17 mouse cellular contexts compared by ENCODE assay signal in genomic region chr14:48655792-48656550, GRCm38 (mm10). TPM values are rescaled to one million over a fixed set of nuclear protein-coding genes. Genes with fewer than 3 reads are reported as not detected.
A peak's percentile ranks its signal among the peaks of the same experiment; 100 is the strongest.
DNase-seq lines count a peak whose midpoint lies in the region; ATAC-seq and TF ChIP-seq lines count a peak whose summit lies in the region.
"Had no signal": no experiment of that assay in that cellular context is flagged by ENCODE, and none has a peak within 500 bp of the region (broad histone marks: within the 10 kb centered on the region; RNA-seq: fewer than 3 reads in every experiment).

No protein-coding gene starts in this region.

- H3K4me1 ChIP-seq in liver, embryonic 13.5 days (replicated peaks), result peaks cover 7% of the 10 kb centered on the region
- H3K4me1 ChIP-seq in forebrain, embryonic 14.5 days (ENCODE audit: control insufficient read depth, insufficient read depth, low read length), result peaks cover 3% of the 10 kb centered on the region; the same call in 1 of the 2 replicates
- peaks cover 6% of the 10 kb centered on the region; the same call in 1 of the 2 replicates for H3K4me1 ChIP-seq in midbrain, postnatal 0 days (ENCODE audit: insufficient read depth, low read length)

- no peak for ATAC-seq in liver, embryonic 13.5 days (ENCODE audit: low read depth)
- ATAC-seq in forebrain, embryonic 14.5 days, result no peak
- ATAC-seq in midbrain, postnatal 0 days (ENCODE audit: low FRiP score), result no peak

- no peak overlapping the region for H3K4me3 ChIP-seq in liver, embryonic 13.5 days (replicated peaks)
- no peak overlapping the region for H3K4me3 ChIP-seq in forebrain, embryonic 14.5 days (ENCODE audit: low read depth, low read length)
- H3K4me3 ChIP-seq in midbrain, postnatal 0 days (ENCODE audit: low read depth, low read length), result peak overlapping the region; percentile 11; the same call in 1 of the 2 replicates
- H3K4me3 ChIP-seq: embryonic facial prominence, embryonic 12.5 days; megakaryocyte, embryonic 14.5 days had no signal

- peaks cover 100% of the 10 kb centered on the region for H3K27me3 ChIP-seq in liver, embryonic 13.5 days
- H3K27me3 ChIP-seq in forebrain, embryonic 14.5 days (replicated peaks; ENCODE audit: control insufficient read depth, insufficient read depth, low read length), result peaks cover 94% of the 10 kb centered on the region
- H3K27me3 ChIP-seq in midbrain, postnatal 0 days (ENCODE audit: insufficient read depth, low read length), result peaks cover 39% of the 10 kb centered on the region

- no peak for TF ChIP-seq CTCF in midbrain, postnatal 0 days (IDR thresholded peaks at IDR 0.05)

- intact Hi-C loops in left cerebral cortex, postnatal 4 days (cut with DNase I), result loop anchor here (10.0 kb wide), 1 partner anchor 211 kb away; the partner anchor contains the start of gene Tmem260

- no peaks in the 10 kb centered on the region for H3K36me3 ChIP-seq in liver, embryonic 13.5 days
- no peaks in the 10 kb centered on the region for H3K36me3 ChIP-seq in forebrain, embryonic 14.5 days (ENCODE audit: control insufficient read depth, insufficient read depth, low read length)
- no peaks in the 10 kb centered on the region for H3K36me3 ChIP-seq in midbrain, postnatal 0 days (ENCODE audit: insufficient read depth, low read length)
- H3K36me3 ChIP-seq: embryonic facial prominence, embryonic 12.5 days had no signal

- peak; percentile 62 for DNase-seq in embryo, embryonic 10.5 days (ENCODE audit: low spot score)
- no peak for DNase-seq in embryo, embryonic 10 days (ENCODE audit: low spot score)
- no peak for DNase-seq in liver, embryonic 13.5 days
- no peak for DNase-seq in liver
- no peak for DNase-seq in forebrain, embryonic 14.5 days (ENCODE audit: low spot score)
- DNase-seq in midbrain, postnatal 0 days (ENCODE audit: low spot score), result no peak
- no peak for DNase-seq in testis, postnatal 10 days (ENCODE audit: low spot score)
- DNase-seq in left cerebral cortex, postnatal 4 days, result no peak
- DNase-seq: cerebellum, adult 11 months; kidney, adult 9 months; lung, adult 2 months had no signal

- H3K27ac ChIP-seq in liver, embryonic 13.5 days, result no peak overlapping the region
- no peak overlapping the region for H3K27ac ChIP-seq in forebrain, embryonic 14.5 days (ENCODE audit: low read depth, low read length)
- peak overlapping the region; percentile 51; the same call in 1 of the 2 replicates for H3K27ac ChIP-seq in midbrain, postnatal 0 days (ENCODE audit: low read depth, low read length)
- H3K27ac ChIP-seq: embryonic facial prominence, embryonic 12.5 days had no signal

- H3K9me3 ChIP-seq in liver, embryonic 13.5 days (replicated peaks), result no peaks in the 10 kb centered on the region
- no peaks in the 10 kb centered on the region for H3K9me3 ChIP-seq in forebrain, embryonic 14.5 days (replicated peaks; ENCODE audit: control insufficient read depth, low read length)
- no peaks in the 10 kb centered on the region for H3K9me3 ChIP-seq in midbrain, postnatal 0 days (ENCODE audit: low read length)
- H3K9me3 ChIP-seq: embryonic facial prominence, embryonic 12.5 days had no signal

- H3K9ac ChIP-seq in liver, embryonic 13.5 days, result no peak overlapping the region
- no peak overlapping the region for H3K9ac ChIP-seq in forebrain, embryonic 14.5 days (ENCODE audit: low read length)
- H3K9ac ChIP-seq in midbrain, postnatal 0 days (replicated peaks; ENCODE audit: low read length, poor library complexity, severe bottlenecking), result peak overlapping the region; percentile 5; the same call in 1 of the 2 replicates
- H3K9ac ChIP-seq: embryonic facial prominence, embryonic 12.5 days had no signal

- WGBS in liver, embryonic 13.5 days (ENCODE audit: insufficient replicate concordance), result 10% methylated on average over 20 of the region's 21 CpGs
- WGBS in forebrain, embryonic 14.5 days, result 9% methylated on average over 21 of the region's 21 CpGs
- WGBS in midbrain, postnatal 0 days, result 12% methylated on average over 21 of the region's 21 CpGs

- 0 out of 2 replicates have a peak overlapping the region, but pooled peaks have one; percentile 6 for H3K4me2 ChIP-seq in liver, embryonic 13.5 days
- peak overlapping the region; percentile 21; the same call in 1 of the 2 replicates for H3K4me2 ChIP-seq in forebrain, embryonic 14.5 days (ENCODE audit: low read length)
- H3K4me2 ChIP-seq in midbrain, postnatal 0 days (ENCODE audit: low read depth, low read length, poor library complexity, severe bottlenecking), result peak overlapping the region; percentile 40
- H3K4me2 ChIP-seq: embryonic facial prominence, embryonic 12.5 days had no signal

RNA-seq across cellular contexts. Expression of gene Otx2, which starts 17.6 kb away (rescaled TPM):
- not detected in 2 replicates for polyA plus RNA-seq in liver, embryonic 13.5 days (2015; fragmentation: Nextera tagmentation; extraction: Ambion mirVana)
- 18.1 and 19.0 TPM in 2 replicates for polyA plus RNA-seq in forebrain, embryonic 14.5 days (2014; fragmentation: Nextera tagmentation; extraction: Ambion mirVana)
- 90.3 and 93.2 TPM in 2 replicates for total RNA-seq in midbrain, postnatal 0 days (2014; rRNA removed)
- polyA plus RNA-seq in midbrain, postnatal 0 days (2015; fragmentation: Nextera tagmentation; extraction: Ambion mirVana), result 61.2 and 62.0 TPM in 2 replicates
- under 1 TPM; 0.36 to 0.64 TPM for total RNA-seq in left cerebral cortex, postnatal 4 days (2021)
- total RNA-seq: adrenal gland, postnatal 4 days; granulocyte monocyte progenitor cell, adult 5-6 weeks had no signal
- polyA plus RNA-seq: lung, adult 2 months; neural tube, embryonic 14.5 days; thymus, postnatal 0 days had no signal

Comparison
In these comparisons a context has a peak if more than half of its experiments do, and no peak if none do; other contexts are left out.
1. RNA of gene Otx2, which starts 17.6 kb away (polyA plus RNA-seq): 61.2 to 62.0 TPM in midbrain, postnatal 0 days and 18.1 to 19.0 TPM in forebrain, embryonic 14.5 days; not detected in liver, embryonic 13.5 days; every median in the first group is over 10 times any median in the second.
2. Peak in every context shown above with its lines, with median percentiles within 50 percentile points of each other: H3K4me2 ChIP-seq.